Mouse (Mus musculus): ENCODE results near the gene Xkrx. TPM values are rescaled to one million over a fixed set of nuclear protein-coding genes. Genes with fewer than 3 reads are reported as not detected.

The Xkrx gene
- total and polyA plus RNA-seq, 3 experiments: 0.04 to 0.24 TPM; not detected in 1

DNA sequence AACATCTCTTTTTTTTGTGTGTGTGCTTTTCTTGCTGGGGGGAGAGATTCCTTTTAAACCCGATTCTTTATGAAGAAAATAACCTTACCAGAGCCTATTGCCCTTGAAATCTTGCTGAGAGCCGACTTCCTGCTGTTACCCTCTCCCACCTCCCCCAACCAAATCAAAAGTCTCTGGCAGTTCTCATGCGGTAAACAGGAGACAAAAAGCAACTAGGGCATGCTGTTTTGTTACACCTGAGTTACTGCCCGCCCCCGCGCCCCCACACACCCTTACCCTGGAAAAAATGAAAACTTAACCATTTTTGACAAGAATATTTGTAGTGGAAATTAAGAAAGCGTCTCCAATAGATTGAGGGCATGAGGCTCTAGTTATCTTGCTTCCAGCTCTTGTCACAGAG is 3.7 kb downstream of the Xkrx start:
- DNase-seq (ENCODE audit: extremely low read depth): no peak
- no peaks in the 10 kb centered on the region for H3K36me3 ChIP-seq (replicated peaks in 1 of 2; ENCODE audit: control insufficient read depth in 1 of 2, insufficient read depth in 1 of 2, low read length in 1 of 2)
- H3K9ac ChIP-seq (ENCODE audit: insufficient read depth, low read depth): no peak overlapping the region
- in situ Hi-C loops (cut with MboI; ENCODE audit: low pct_ligation_motif_present, low pct_unique_long_range_greater_than_20kb, low sequenced_read_pairs): no loop called here
- no peaks in the 10 kb centered on the region for H3K27me3 ChIP-seq (replicated peaks)
- no peak overlapping the region for H3K27ac ChIP-seq (ENCODE audit: insufficient read depth, low read depth)
- no peak overlapping the region for H3K4me2 ChIP-seq (ENCODE audit: insufficient read depth, low read depth, poor library complexity, severe bottlenecking)
- dilution Hi-C loops (cut with MboI; ENCODE audit: extremely low pct_ligation_motif_present, extremely low pct_unique_long_range_greater_than_20kb, low sequenced_read_pairs): no loop called here
- no peaks in the 10 kb centered on the region for H3K9me3 ChIP-seq (replicated peaks; ENCODE audit: low read length)
- H3K4me1 ChIP-seq (ENCODE audit: control insufficient read depth in 1 of 2, insufficient read depth in 2 of 2): peaks cover 0 to 13% of the 10 kb centered on the region in 2 experiments; a peak in 1 of 4 replicates
- no peak overlapping the region for H3K4me3 ChIP-seq (replicated peaks in 1 of 3; ENCODE audit: low read depth in 2 of 3, low read length in 2 of 3, poor library complexity in 1 of 3)
- no peaks in the 10 kb centered on the region for H3K79me2 ChIP-seq (replicated peaks; ENCODE audit: control insufficient read depth, extremely low read depth, insufficient read depth, poor library complexity, severe bottlenecking)
- no peak for TF ChIP-seq ZKSCAN1 (IDR thresholded peaks at IDR 0.05; ENCODE audit: borderline replicate concordance, low read depth, low read length)
- TF ChIP-seq CTCF (conservative IDR thresholded peaks at IDR 0.05 in 1 of 2, IDR thresholded peaks at IDR 0.05 in 1 of 2; ENCODE audit: low read depth in 2 of 2, low read length in 2 of 2): no peak
- no peak for TF ChIP-seq KAT2A (IDR thresholded peaks at IDR 0.05; ENCODE audit: insufficient replicate concordance, low read length)
- TF ChIP-seq HCFC1 (IDR thresholded peaks at IDR 0.05; ENCODE audit: low read depth, low read length): no peak
- no peak for TF ChIP-seq MEF2A (IDR thresholded peaks at IDR 0.05; ENCODE audit: borderline replicate concordance, low read depth, low read length)
- TF ChIP-seq RCOR1 (conservative IDR thresholded peaks at IDR 0.05; ENCODE audit: low read depth, low read length): no peak
- TF ChIP-seq POLR2AphosphoS2 (IDR thresholded peaks at IDR 0.05; ENCODE audit: low read depth, low read length): no peak
- no peak for TF ChIP-seq NELFE (IDR thresholded peaks at IDR 0.05; ENCODE audit: low read depth, low read length)
- no peak for TF ChIP-seq TBP (conservative IDR thresholded peaks at IDR 0.05; ENCODE audit: low read depth, low read length)
- no peak for TF ChIP-seq GABPA (IDR thresholded peaks at IDR 0.05; ENCODE audit: insufficient replicate concordance, low read depth, low read length)
- no peak for TF ChIP-seq MAZ (IDR thresholded peaks at IDR 0.05; ENCODE audit: low read depth, low read length)
- no peak for TF ChIP-seq USF1 (IDR thresholded peaks at IDR 0.05; ENCODE audit: low read depth, low read length)
- TF ChIP-seq SIN3A (IDR thresholded peaks at IDR 0.05; ENCODE audit: low read length): no peak
- no peak for TF ChIP-seq ZNF384 (IDR thresholded peaks at IDR 0.05; ENCODE audit: low read depth, low read length)
- no peak for TF ChIP-seq JUN (IDR thresholded peaks at IDR 0.05; ENCODE audit: insufficient read depth, low read depth, low read length)
- no peak for TF ChIP-seq EP300 (IDR thresholded peaks at IDR 0.05; ENCODE audit: low read length)

GRCm38 (mm10) chrX:134141986-134142385 is 19.9 kb downstream of the Xkrx start:
- Histone ChIP-seq H3K79me2 (replicated peaks; ENCODE audit: control insufficient read depth, extremely low read depth, insufficient read depth, poor library complexity, severe bottlenecking) (no peaks in the 10 kb centered on the region), H3K4me2 (ENCODE audit: insufficient read depth, low read depth, poor library complexity, severe bottlenecking) (no peak overlapping the region), H3K9me3 (replicated peaks; ENCODE audit: low read length) (no peaks in the 10 kb centered on the region), H3K4me3 (replicated peaks in 1 of 3; ENCODE audit: low read depth in 2 of 3, low read length in 2 of 3, poor library complexity in 1 of 3) (no peak overlapping the region), H3K4me1 (ENCODE audit: control insufficient read depth in 1 of 2, insufficient read depth in 2 of 2) (no peaks in the 10 kb centered on the region), H3K27me3 (replicated peaks) (no peaks in the 10 kb centered on the region), H3K9ac (ENCODE audit: insufficient read depth, low read depth) (no peak overlapping the region), H3K27ac (ENCODE audit: insufficient read depth, low read depth) (no peak overlapping the region), H3K36me3 (replicated peaks in 1 of 2; ENCODE audit: control insufficient read depth in 1 of 2, insufficient read depth in 1 of 2, low read length in 1 of 2) (no peaks in the 10 kb centered on the region)
- dilution Hi-C loops (cut with MboI; ENCODE audit: extremely low pct_ligation_motif_present, extremely low pct_unique_long_range_greater_than_20kb, low sequenced_read_pairs): no loop called here
- in situ Hi-C loops (cut with MboI; ENCODE audit: low pct_ligation_motif_present, low pct_unique_long_range_greater_than_20kb, low sequenced_read_pairs): no loop called here
- no peak for DNase-seq (ENCODE audit: extremely low read depth)
- TF ChIP-seq MYC (IDR thresholded peaks at IDR 0.05; ENCODE audit: low read depth, low read length) (no peak), MEF2A (IDR thresholded peaks at IDR 0.05; ENCODE audit: borderline replicate concordance, low read depth, low read length) (no peak), USF2 (conservative IDR thresholded peaks at IDR 0.05; ENCODE audit: low read depth, low read length) (no peak), CHD1 (IDR thresholded peaks at IDR 0.05; ENCODE audit: low read depth, low read length) (no peak), PAX5 (IDR thresholded peaks at IDR 0.05; ENCODE audit: low read length) (no peak)

Data from CH12.LX (cell line).